Mouse (Mus musculus) testis, adult 2 months (tissue): ENCODE data around the gene Zfp184. TPM values are rescaled to one million over a fixed set of nuclear protein-coding genes. Genes with fewer than 3 reads are reported as not detected.
A peak's percentile ranks its signal among the peaks of the same experiment; 100 is the strongest.
"Not testable (repeated sequence)": the region's sequence is repeated elsewhere in the genome, so short reads cannot be mapped to it uniquely, and the experiment has no call there.

ENCODE experiments used
- H3K27ac ChIP-seq: fragments of 200-500 bp; 2 replicates; pipeline ENCODE4 v1.5.1; 2012; ENCODE audit warnings: low read depth, low read length; ENCODE audit not compliant: control insufficient read depth, insufficient read depth
- H3K27me3 ChIP-seq: fragments of 200-500 bp; 2 replicates; pipeline ENCODE4 v1.6.1; 2012; ENCODE audit warnings: mild to moderate bottlenecking, low read length, moderate library complexity; ENCODE audit not compliant: control insufficient read depth, insufficient read depth
- H3K36me3 ChIP-seq: fragments of 200-500 bp; 2 replicates; pipeline ENCODE4 v1.6.1; 2012; ENCODE audit warnings: mild to moderate bottlenecking, low read length; ENCODE audit not compliant: control insufficient read depth, insufficient read depth
- H3K4me1 ChIP-seq: fragments of 200-500 bp; 2 replicates; pipeline ENCODE4 v1.6.1; 2012; ENCODE audit warnings: low read length; ENCODE audit not compliant: control insufficient read depth, insufficient read depth
- H3K4me3 ChIP-seq: fragments of 200-500 bp; 2 replicates; pipeline ENCODE4 v1.5.1; 2012; ENCODE audit warnings: low read depth, mild to moderate bottlenecking, low read length, moderate library complexity, mixed read lengths; ENCODE audit not compliant: control insufficient read depth
- CTCF ChIP-seq: fragments of 200-500 bp; IDR thresholded peaks from 2 replicates; pipeline ENCODE4 v1.5.1; 2012; ENCODE audit warnings: low read depth, mild to moderate bottlenecking, inconsistent platforms, low read length, moderate library complexity; ENCODE audit not compliant: control insufficient read depth, insufficient read depth, insufficient replicate concordance
- POLR2A ChIP-seq: fragments of 200-500 bp; IDR thresholded peaks from 2 replicates; pipeline ENCODE4 v1.6.1; 2012; ENCODE audit warnings: low read depth, mild to moderate bottlenecking, inconsistent platforms, low read length, moderate library complexity; ENCODE audit not compliant: control insufficient read depth
- polyA plus RNA-seq: library from polyadenylated mRNA; depleted of rRNA; stranded (reverse); fragments of >200 nt; gene quantifications from 2 replicates; pipeline ENCODE4 v1.2.3, GENCODE M21; 2012

Zfp184 gene
- polyA plus RNA-seq, 1 experiment = 2.8 TPM

- Histone ChIP-seq H3K27ac (no peak overlapping the region), H3K4me3 (no peak overlapping the region), H3K36me3 (no peaks in the 10 kb centered on the region), H3K27me3 (no peaks in the 10 kb centered on the region), H3K4me1 (0 out of 2 replicates have a peak, but pooled peaks cover 2% of the 10 kb centered on the region)
- TF ChIP-seq POLR2A = no peak
- TF ChIP-seq CTCF = no peak
Measured at GRCm38 (mm10) chr13:21906946-21907806, 37.7 kb upstream of the Zfp184 start.

GRCm38 (mm10) chr13:21907807-21908155 is 37.1 kb upstream of the Zfp184 start:
- H3K36me3 ChIP-seq, H3K27ac ChIP-seq, H3K27me3 ChIP-seq, H3K4me1 ChIP-seq, H3K4me3 ChIP-seq: not testable (repeated sequence)

- 0 out of 2 replicates have a peak, but pooled peaks cover 2% of the 10 kb centered on the region for H3K4me1 ChIP-seq
- no peak for TF ChIP-seq POLR2A
- no peak for TF ChIP-seq CTCF
Measured at GRCm38 (mm10) chr13:21910735-21911134, 34.2 kb upstream of the Zfp184 start.

GRCm38 (mm10) chr13:21911147-21911546 is 33.7 kb upstream of the Zfp184 start:
- no peaks in the 10 kb centered on the region for H3K27me3 ChIP-seq
- H3K4me1 ChIP-seq = 0 out of 2 replicates have a peak, but pooled peaks cover 2% of the 10 kb centered on the region
- H3K36me3 ChIP-seq = no peaks in the 10 kb centered on the region
- TF ChIP-seq POLR2A (no peak), CTCF (no peak)
- H3K4me3 ChIP-seq = no peak overlapping the region
- H3K27ac ChIP-seq = no peak overlapping the region

More at GRCm38 (mm10) chr13:21910735-21911134, 34.2 kb upstream of the Zfp184 start:
- H3K27me3 ChIP-seq = no peaks in the 10 kb centered on the region
- H3K4me3 ChIP-seq = no peak overlapping the region
- H3K27ac ChIP-seq = no peak overlapping the region
- no peaks in the 10 kb centered on the region for H3K36me3 ChIP-seq

- Histone ChIP-seq H3K27me3 (no peaks in the 10 kb centered on the region), H3K4me3 (no peak overlapping the region), H3K4me1 (peaks cover 2% of the 10 kb centered on the region), H3K27ac (no peak overlapping the region), H3K36me3 (no peaks in the 10 kb centered on the region)
- TF ChIP-seq CTCF (no peak), POLR2A (no peak)
Measured at GRCm38 (mm10) chr13:21913854-21914253, 31.0 kb upstream of the Zfp184 start.

- no peaks in the 10 kb centered on the region for H3K36me3 ChIP-seq
- peak overlapping the region; percentile 15 for H3K4me3 ChIP-seq
- TF ChIP-seq CTCF = no peak
- TF ChIP-seq POLR2A = no peak
- no peak overlapping the region for H3K27ac ChIP-seq
- H3K4me1 ChIP-seq = peaks cover 2% of the 10 kb centered on the region
- no peaks in the 10 kb centered on the region for H3K27me3 ChIP-seq
Measured at GRCm38 (mm10) chr13:21914599-21914998, 30.3 kb upstream of the Zfp184 start.

- H3K27me3 ChIP-seq = no peaks in the 10 kb centered on the region
- no peak overlapping the region for H3K27ac ChIP-seq
- H3K36me3 ChIP-seq = no peaks in the 10 kb centered on the region
- H3K4me3 ChIP-seq = no peak overlapping the region
- TF ChIP-seq CTCF (no peak), POLR2A (no peak)
- peaks cover 2% of the 10 kb centered on the region for H3K4me1 ChIP-seq
Measured at GRCm38 (mm10) chr13:21915487-21915886, 29.4 kb upstream of the Zfp184 start.
